ENCODE assay signal across 24 mouse cellular contexts in genomic region chr8:111384628-111385027, GRCm38 (mm10). TPM values are rescaled to one million over a fixed set of nuclear protein-coding genes. Genes with fewer than 3 reads are reported as not detected.
"Had no signal": no experiment of that assay in that cellular context is flagged by ENCODE, and none has a peak within 500 bp of the region (broad histone marks: within the 10 kb centered on the region; RNA-seq: fewer than 3 reads in every experiment).

No protein-coding gene starts in this region.

- H3K4me2 ChIP-seq: liver, embryonic 15.5 days; lung, embryonic 14.5 days; midbrain, embryonic 13.5 days; neural tube, embryonic 13.5 days; stomach, embryonic 15.5 days had no signal

- H3K9me3 ChIP-seq: liver, embryonic 15.5 days; midbrain, embryonic 10.5 days; midbrain, embryonic 13.5 days; neural tube, embryonic 13.5 days; stomach, embryonic 15.5 days had no signal

- H3K9ac ChIP-seq: liver, embryonic 15.5 days; lung, embryonic 14.5 days; midbrain, embryonic 13.5 days; neural tube, embryonic 13.5 days; stomach, embryonic 15.5 days had no signal

- H3K4me1 ChIP-seq: liver, embryonic 15.5 days; megakaryocyte, embryonic 14.5 days; midbrain, embryonic 10.5 days; midbrain, embryonic 13.5 days; neural tube, embryonic 13.5 days had no signal

- DNase-seq: kidney, adult 9 months; kidney, postnatal 14 days; layer of hippocampus, adult 9-11 months; lung, embryonic 14.5 days; retina, postnatal 1 day; right cerebral cortex, postnatal 25 days; spleen, adult 18-20 months; thymus, adult 18-20 months; thymus, postnatal 36 days had no signal

- ATAC-seq: lung, postnatal 0 days; midbrain, embryonic 13.5 days; midbrain, embryonic 16.5 days had no signal

- H3K27ac ChIP-seq: layer of hippocampus, adult 2 months; liver, embryonic 15.5 days; macrophage; midbrain, embryonic 10.5 days; midbrain, embryonic 13.5 days; neural tube, embryonic 13.5 days; stomach, embryonic 15.5 days had no signal

- H3K27me3 ChIP-seq: stomach, embryonic 15.5 days had no signal

- H3K4me3 ChIP-seq: layer of hippocampus, adult 2 months; liver, embryonic 15.5 days; megakaryocyte, embryonic 14.5 days; midbrain, embryonic 10.5 days; midbrain, embryonic 13.5 days; myocyte; neural tube, embryonic 13.5 days; stomach, embryonic 15.5 days had no signal

- H3K36me3 ChIP-seq: liver, embryonic 15.5 days; midbrain, embryonic 10.5 days; midbrain, embryonic 13.5 days; neural tube, embryonic 13.5 days; stomach, embryonic 15.5 days had no signal

RNA-seq across cellular contexts. Expression of gene Fa2h, which starts 9.0 kb away (rescaled TPM):
- total RNA-seq: monocyte, adult 5-6 weeks; neutrophil, adult 5-6 weeks had no signal
- polyA plus RNA-seq: limb, embryonic 11.5 days; limb, embryonic 14.5 days; liver, embryonic 15.5 days; macrophage had no signal
